Mouse (Mus musculus): Measurements from ENCODE around the gene Cd22.

Cd22 gene

DNA sequence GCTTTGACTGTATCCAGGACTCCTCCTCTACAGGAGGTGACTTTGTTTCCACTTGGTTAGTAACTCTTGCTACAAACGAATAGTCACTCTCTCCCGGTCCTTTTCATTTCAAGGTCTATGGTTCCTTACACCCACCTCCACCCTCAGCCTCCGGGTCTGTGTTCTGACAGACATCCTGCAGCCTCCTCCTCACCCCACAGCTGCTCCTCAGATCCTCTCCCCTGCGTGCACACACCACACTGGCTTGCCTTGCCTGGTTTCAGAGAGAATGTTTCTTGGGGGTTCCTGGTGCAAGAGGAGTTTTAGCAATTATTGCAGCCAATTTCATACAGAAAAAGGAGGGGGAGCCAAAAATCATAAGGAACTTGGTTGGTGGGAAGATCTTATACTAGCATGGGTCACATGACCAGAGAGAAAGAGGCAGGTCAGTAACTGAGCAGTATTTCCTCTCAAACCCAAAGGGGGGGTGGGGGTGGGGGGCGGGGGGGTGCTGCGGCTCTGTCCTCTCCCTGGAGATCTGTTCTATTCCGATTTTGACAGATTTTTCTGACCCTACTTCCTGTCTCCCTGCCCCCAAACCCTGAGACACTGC, 59.2 kb downstream of the Cd22 start:
- DNase-seq (ENCODE audit: low spot score in 2 of 2): no peak

DNA sequence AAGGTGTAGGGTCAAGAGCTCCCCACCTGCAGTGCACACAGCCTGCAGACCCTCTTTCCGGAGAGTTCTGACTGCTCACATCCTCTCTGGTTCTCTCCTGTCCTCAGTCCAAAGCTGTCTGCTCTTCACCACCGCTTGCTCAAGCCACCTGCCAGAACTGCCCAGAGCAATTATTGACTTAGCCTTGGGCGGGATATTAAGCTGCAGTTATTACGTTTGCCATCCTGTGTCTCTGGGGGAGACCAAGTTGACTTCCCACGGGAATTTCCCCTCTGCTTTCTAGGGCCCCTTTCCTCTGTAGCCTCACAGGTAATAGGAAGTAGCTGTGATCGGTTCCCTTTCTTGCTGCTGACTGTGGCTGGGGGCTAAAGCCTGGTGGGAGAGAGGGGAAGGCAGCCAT, 60.0 kb downstream of the Cd22 start:
- no peak for DNase-seq (ENCODE audit: low spot score in 2 of 2)
